Mouse (Mus musculus) embryonic facial prominence, embryonic 15.5 days (tissue): ENCODE measurements around the gene Sap30l. TPM values are rescaled to one million over a fixed set of nuclear protein-coding genes. Genes with fewer than 3 reads are reported as not detected.

Source experiments
- ATAC-seq: fragments of 200-750 bp; cut with Nextera tagmentation; 2 replicates; pipeline ENCODE4 v1.8.0; 2017; ENCODE audit warnings: low read depth, moderate TSS enrichment; ENCODE audit not compliant: insufficient number of reproducible peaks, low FRiP score, low TSS enrichment
- H3K27ac ChIP-seq: fragments of 300-500 bp; sonication (generic); replicated peaks from 2 replicates; pipeline ENCODE4 v1.5.1; 2015; ENCODE audit warnings: mild to moderate bottlenecking, inconsistent platforms
- H3K27me3 ChIP-seq: fragments of 300-500 bp; sonication (generic); 2 replicates; pipeline ENCODE4 v1.6.1; 2015; ENCODE audit warnings: inconsistent platforms
- H3K36me3 ChIP-seq: fragments of 300-500 bp; sonication (generic); 2 replicates; pipeline ENCODE4 v1.6.1; 2015; ENCODE audit warnings: mild to moderate bottlenecking, inconsistent platforms
- H3K4me1 ChIP-seq: fragments of 300-500 bp; sonication (generic); 2 replicates; pipeline ENCODE4 v1.6.1; 2015; ENCODE audit warnings: inconsistent platforms
- H3K4me2 ChIP-seq: fragments of 300-500 bp; sonication (generic); replicated peaks from 2 replicates; pipeline ENCODE4 v1.6.1; 2015; ENCODE audit warnings: mild to moderate bottlenecking, inconsistent platforms
- H3K4me3 ChIP-seq: fragments of 300-500 bp; sonication (generic); replicated peaks from 2 replicates; pipeline ENCODE4 v1.5.1; 2015; ENCODE audit warnings: mild to moderate bottlenecking, inconsistent platforms
- H3K9ac ChIP-seq: fragments of 300-500 bp; sonication (generic); 2 replicates; pipeline ENCODE4 v1.6.1; 2015; ENCODE audit warnings: inconsistent platforms
- H3K9me3 ChIP-seq: fragments of 300-500 bp; sonication (generic); replicated peaks from 2 replicates; pipeline ENCODE4 v1.6.1; 2016; ENCODE audit warnings: inconsistent platforms
- WGBS: fragments of 180-500 bp; shearing (Covaris S2); methylation state at CpG from one replicate; pipeline ENCODE4 v1.1.7; 2015; 5-methylcytosine and 5-hydroxymethylcytosine counted together
- polyA plus RNA-seq: library from polyadenylated mRNA; unstranded; fragments of >200 nt; fragmentation: Nextera tagmentation; extraction: Ambion mirVana; gene quantifications from 2 replicates; pipeline ENCODE4 v1.2.1, GENCODE M21; 2015

The Sap30l gene
- polyA plus RNA-seq, 1 experiment from 2014 or later: 14.0 TPM

DNA sequence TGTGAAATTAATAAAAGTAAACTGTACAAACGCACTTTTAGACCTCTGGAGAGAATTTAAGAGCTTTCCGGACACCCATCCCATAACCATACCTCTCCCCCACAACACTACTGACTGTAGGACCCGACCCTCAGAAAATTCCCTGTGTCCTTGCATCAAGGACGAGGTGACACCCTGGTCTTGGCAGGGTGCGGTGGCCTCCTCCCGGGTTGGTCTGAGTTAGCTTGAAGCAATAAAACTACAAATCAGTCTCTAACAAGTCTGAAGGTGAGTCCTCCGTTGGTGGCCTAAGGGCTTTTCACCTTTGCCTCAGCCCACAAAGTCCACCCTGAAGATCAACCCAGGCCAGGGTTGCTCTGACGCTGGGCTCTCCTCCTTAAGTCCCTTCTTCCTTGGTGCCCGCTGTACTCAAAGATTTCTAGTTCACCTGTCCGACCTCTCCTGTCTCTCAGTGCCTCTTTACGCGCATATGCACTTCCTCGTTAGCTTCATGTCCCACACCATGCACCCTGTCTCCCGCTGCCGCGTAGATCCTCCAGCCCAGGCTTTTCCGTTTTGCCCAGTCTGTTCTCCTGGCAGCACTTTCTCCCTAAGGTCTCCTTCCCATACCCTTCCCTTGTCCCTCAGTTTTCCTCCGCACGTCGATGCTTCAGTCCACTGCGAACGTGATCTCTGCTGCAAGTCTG is 1.0 kb upstream of the Sap30l start:
- Histone ChIP-seq H3K36me3 (no peaks in the 10 kb centered on the region), H3K9ac (peak overlapping the region; percentile 57), H3K4me3 (peak overlapping the region; percentile 92), H3K4me2 (peak overlapping the region; percentile 94), H3K27ac (peak overlapping the region; percentile 78), H3K27me3 (no peaks in the 10 kb centered on the region), H3K9me3 (no peaks in the 10 kb centered on the region), H3K4me1 (peaks cover 26% of the 10 kb centered on the region)
- ATAC-seq: no peak
- 14% methylated on average over 22 of the region's 22 CpGs for WGBS

DNA sequence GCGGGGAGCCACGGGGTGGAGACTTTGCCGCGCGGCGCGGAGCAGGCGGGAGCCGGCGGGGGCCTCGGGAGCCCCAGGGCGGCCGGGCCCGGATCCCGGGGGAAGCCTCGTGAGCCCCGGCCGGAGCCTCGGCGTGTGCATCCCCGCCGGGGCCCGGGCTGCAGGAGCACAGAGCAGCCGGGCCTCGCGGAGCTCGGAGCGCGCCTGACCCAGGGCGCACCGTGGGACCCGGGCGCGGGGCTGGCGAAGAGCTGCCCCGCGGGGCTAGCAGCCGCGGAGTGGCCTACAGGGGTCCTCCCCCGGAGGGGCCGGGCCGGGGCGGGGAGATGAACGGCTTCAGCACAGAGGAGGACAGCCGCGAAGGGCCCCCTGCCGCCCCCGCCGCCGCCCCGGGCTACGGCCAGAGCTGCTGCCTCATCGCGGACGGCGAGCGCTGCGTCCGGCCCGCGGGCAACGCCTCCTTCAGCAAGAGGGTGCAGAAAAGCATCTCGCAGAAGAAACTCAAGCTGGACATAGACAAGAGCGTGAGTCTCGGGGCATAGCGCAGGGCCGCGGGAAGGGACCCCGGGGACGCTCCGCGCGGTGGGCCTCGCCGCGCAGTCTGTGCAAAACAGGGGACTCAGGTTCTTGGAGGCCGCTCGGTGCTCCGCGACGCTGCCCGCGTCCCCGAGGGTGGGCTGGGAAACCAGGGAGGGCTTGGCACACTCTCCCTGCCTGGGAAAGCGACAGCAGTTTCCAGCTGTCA is 501 bp downstream of the Sap30l start:
- 0 out of 2 replicates have a peak, but pooled peaks cover 6% of the 10 kb centered on the region for H3K36me3 ChIP-seq
- H3K27me3 ChIP-seq: no peaks in the 10 kb centered on the region
- peak overlapping the region; percentile 68 for H3K27ac ChIP-seq
- peak overlapping the region; percentile 86 for H3K9ac ChIP-seq
- ATAC-seq: peak; percentile 66
- WGBS: under 1% methylated on average over 84 of the region's 85 CpGs
- H3K9me3 ChIP-seq: no peaks in the 10 kb centered on the region
- peaks cover 26% of the 10 kb centered on the region for H3K4me1 ChIP-seq
- peak overlapping the region; percentile 92 for H3K4me3 ChIP-seq
- peak overlapping the region; percentile 94 for H3K4me2 ChIP-seq

DNA sequence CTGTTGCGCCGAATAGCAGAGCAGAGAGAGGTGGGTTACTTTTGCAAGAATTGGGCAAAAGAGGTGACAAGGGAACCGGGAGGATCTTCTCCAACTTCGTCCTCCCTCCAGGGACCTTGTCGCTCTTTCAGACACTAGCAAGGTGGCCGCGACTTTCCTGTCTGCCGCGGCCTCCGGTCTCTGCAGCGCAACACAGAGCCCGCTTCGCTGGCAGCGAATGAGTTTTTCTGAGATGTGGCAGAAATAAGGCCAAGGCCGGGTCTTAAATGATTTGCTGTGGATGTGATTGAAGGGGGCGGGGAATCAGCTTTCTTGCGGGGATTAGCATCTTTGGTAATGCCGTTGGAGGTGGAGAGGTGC is 1.1 kb downstream of the Sap30l start:
- Histone ChIP-seq H3K9me3 (no peaks in the 10 kb centered on the region), H3K4me3 (peak overlapping the region; percentile 92), H3K9ac (peak overlapping the region; percentile 86), H3K27me3 (no peaks in the 10 kb centered on the region), H3K36me3 (peaks cover 8% of the 10 kb centered on the region; the same call in 1 of the 2 replicates), H3K27ac (peak overlapping the region; percentile 17), H3K4me1 (peaks cover 26% of the 10 kb centered on the region), H3K4me2 (peak overlapping the region; percentile 94)
- WGBS: under 1% methylated on average over 18 of the region's 18 CpGs
- ATAC-seq: no peak

DNA sequence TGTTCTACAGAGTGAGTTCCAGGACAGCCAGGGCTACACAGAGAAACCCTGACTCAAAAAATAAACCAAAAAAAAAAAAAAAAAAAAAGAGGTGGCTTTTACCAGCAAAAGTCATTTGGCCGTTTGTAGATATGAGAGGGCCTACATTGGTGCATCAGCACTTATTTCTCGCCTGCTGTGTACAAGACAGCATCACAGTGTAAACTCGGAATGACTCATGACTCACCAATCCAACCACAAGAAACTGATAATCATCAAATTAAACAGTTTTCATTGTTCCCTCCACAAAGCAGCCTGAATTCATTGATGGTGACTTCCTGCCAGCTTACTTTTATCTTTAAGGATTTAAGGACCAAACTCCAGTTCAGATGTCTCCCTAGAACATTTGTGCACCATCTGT is 3.6 kb downstream of the Sap30l start:
- H3K9me3 ChIP-seq: no peaks in the 10 kb centered on the region
- H3K9ac ChIP-seq: no peak overlapping the region
- no peak for ATAC-seq
- WGBS: 56% methylated on average over 3 of the region's 3 CpGs
- peaks cover 25% of the 10 kb centered on the region for H3K4me1 ChIP-seq
- H3K4me3 ChIP-seq: no peak overlapping the region
- H3K4me2 ChIP-seq: no peak overlapping the region
- H3K27ac ChIP-seq: no peak overlapping the region
- H3K27me3 ChIP-seq: no peaks in the 10 kb centered on the region
- H3K36me3 ChIP-seq: peaks cover 25% of the 10 kb centered on the region

DNA sequence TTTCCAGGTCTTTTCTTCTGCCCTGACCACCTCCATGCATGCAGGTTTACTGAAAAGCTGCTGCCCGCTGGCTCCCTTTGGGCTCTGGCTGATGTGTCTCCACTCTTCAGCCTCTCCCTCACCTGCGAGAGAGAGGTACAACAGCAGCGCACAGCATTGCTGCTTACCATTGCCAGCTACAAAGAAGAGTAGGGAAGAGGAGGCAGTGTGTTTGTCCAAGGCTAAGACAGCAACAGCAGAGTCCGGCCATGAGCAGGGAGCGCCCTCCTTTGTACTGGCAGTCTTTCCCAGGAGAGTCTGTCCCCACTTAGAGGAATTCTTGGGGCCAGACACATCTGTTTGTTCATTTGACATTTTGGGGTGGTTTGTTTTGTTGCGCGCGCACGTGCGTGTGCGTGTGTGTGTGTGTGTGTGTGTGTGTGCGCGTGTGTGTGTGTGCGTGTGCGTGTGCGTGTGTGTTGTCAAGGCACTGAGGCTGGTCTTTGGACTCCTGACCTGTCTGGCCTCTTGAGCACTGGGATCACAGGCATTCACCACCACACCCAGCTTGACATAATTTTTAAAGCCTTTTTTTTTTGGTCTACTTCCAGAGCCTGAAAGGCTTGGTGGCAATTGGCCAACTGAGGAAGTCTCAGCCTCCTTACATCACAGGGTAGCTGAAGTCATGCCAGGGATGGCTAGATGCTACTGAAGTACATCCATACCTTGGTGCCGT is 7.7 kb downstream of the Sap30l start:
- Histone ChIP-seq H3K36me3 (peaks cover 40% of the 10 kb centered on the region), H3K27me3 (no peaks in the 10 kb centered on the region)

DNA sequence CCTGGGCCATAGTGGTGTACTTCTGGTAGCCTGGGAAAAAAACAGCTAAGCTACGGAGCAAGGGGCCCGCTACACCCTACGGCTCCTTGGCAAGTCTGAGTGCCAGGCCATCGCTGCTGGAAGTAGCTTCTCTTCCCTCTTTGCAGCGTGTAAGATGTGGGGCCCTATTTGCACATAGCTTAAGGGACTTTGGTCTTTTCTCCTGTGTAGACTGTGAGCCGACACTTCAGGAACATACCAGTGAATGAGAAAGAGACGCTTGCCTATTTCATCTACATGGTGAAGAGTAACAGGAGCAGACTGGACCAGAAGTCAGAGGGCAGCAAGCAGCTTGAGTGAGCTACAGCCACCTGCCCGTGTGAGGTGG is 8.3 kb downstream of the Sap30l start:
- Histone ChIP-seq H3K9ac (no peak overlapping the region), H3K27me3 (no peaks in the 10 kb centered on the region), H3K4me1 (no peaks in the 10 kb centered on the region), H3K9me3 (no peaks in the 10 kb centered on the region), H3K4me2 (no peak overlapping the region), H3K4me3 (no peak overlapping the region), H3K27ac (no peak overlapping the region), H3K36me3 (peaks cover 40% of the 10 kb centered on the region)
- no peak for ATAC-seq
- 92% methylated on average over 8 of the region's 8 CpGs for WGBS

More for the DNA sequence above, 7.7 kb downstream of the Sap30l start:
- Histone ChIP-seq H3K9ac (no peak overlapping the region), H3K9me3 (no peaks in the 10 kb centered on the region), H3K4me3 (no peak overlapping the region), H3K27ac (no peak overlapping the region), H3K4me1 (no peaks in the 10 kb centered on the region), H3K4me2 (no peak overlapping the region)
- 90% methylated on average over 17 of the region's 17 CpGs for WGBS
- ATAC-seq: no peak

DNA sequence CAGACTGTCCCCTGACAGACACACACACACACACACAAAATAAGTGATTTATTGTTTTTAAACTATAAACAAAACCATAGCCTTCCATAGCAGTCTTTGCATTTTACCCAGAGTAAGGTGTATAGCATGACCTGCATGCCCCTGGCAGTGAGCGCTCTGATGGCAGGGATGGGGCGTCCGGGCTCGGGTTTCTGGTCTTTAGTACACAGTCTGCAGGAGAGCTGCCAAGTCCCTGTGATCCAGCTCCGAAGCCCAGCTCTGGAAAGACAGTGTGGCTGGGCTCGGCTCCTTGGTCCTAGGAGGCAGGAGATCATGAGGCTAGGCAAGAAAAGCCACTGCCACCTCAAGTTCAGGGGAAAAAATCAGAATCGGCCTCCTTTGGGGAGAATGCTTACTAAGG is 9.6 kb downstream of the Sap30l start:
- Histone ChIP-seq H3K27ac (no peak overlapping the region), H3K4me1 (no peaks in the 10 kb centered on the region), H3K36me3 (peaks cover 37% of the 10 kb centered on the region), H3K27me3 (no peaks in the 10 kb centered on the region), H3K4me2 (no peak overlapping the region), H3K4me3 (no peak overlapping the region), H3K9me3 (no peaks in the 10 kb centered on the region), H3K9ac (no peak overlapping the region)
- no peak for ATAC-seq
- WGBS: 78% methylated on average over 7 of the region's 7 CpGs

DNA sequence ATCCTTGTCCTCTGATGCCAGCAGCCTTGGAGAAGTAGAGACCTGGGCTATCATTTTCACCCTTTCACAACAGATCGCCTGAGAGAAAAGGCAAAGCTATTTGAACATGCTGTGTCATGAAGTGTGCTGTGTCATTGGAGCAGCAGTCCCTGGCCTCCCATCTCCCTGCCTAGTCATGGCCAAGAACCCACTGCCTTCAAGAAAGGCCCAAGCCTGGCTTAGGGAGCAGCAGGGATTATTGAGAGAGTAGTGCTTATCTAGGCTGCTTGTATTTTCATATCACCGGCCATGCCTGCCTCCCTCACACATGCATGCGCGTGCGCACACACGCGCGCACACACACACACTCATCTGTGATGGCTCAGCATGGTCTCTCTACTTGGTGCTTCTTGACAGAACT is 10.8 kb downstream of the Sap30l start:
- H3K27ac ChIP-seq: no peak overlapping the region
- H3K27me3 ChIP-seq: no peaks in the 10 kb centered on the region
- 93% methylated on average over 8 of the region's 8 CpGs for WGBS
- H3K4me2 ChIP-seq: no peak overlapping the region
- no peak for ATAC-seq
- H3K9ac ChIP-seq: no peak overlapping the region
- H3K9me3 ChIP-seq: no peaks in the 10 kb centered on the region
- H3K36me3 ChIP-seq: peaks cover 34% of the 10 kb centered on the region
- no peaks in the 10 kb centered on the region for H3K4me1 ChIP-seq
- no peak overlapping the region for H3K4me3 ChIP-seq

DNA sequence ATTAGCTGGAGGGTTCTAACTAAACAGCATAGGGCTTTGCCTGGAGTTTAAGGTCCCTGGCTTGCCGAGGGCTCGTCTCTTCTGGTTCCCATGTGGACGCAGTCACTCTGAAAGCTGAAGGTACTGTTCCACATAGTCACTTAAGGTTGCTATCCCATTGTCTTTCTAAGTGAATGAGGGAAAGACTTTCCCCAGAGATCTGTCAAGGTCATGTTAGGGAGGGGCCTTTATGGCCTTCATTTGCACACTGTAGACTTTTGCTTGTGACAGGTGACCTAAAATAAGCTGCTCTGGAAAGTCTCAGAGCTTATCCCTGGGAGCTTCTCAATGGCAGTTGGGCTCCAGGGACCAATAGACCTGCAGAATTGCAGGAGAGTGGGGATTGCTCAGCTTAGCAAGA is 12.2 kb downstream of the Sap30l start:
- Histone ChIP-seq H3K4me1 (no peaks in the 10 kb centered on the region), H3K9me3 (no peaks in the 10 kb centered on the region)
- 88% methylated on average over 3 of the region's 3 CpGs for WGBS

DNA sequence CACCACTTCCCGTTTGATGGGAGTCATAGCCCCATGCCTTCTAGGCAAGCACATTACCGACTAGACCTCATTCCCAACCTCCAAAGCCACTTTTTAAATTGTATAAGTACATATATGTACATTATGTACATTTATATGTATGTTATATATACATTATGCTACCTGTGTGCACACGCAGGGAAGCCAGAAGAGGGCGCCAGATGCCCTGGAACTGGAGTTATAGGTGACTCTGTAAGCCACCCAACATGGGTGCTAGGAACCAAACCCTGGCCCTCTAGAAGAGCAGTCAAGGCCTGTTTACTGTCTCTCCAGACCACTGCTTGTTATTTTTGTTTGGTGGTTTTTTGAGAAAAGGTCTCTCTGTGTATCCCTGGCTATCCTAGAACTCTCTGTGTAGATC is 16.8 kb downstream of the Sap30l start:
- Histone ChIP-seq H3K27me3 (no peaks in the 10 kb centered on the region), H3K36me3 (no peaks in the 10 kb centered on the region), H3K27ac (no peak overlapping the region), H3K4me3 (no peak overlapping the region), H3K9me3 (no peaks in the 10 kb centered on the region), H3K4me2 (no peak overlapping the region), H3K9ac (no peak overlapping the region), H3K4me1 (no peaks in the 10 kb centered on the region)
- WGBS: 81% methylated on average over 4 of the region's 4 CpGs
- no peak for ATAC-seq

More for the DNA sequence above, 12.2 kb downstream of the Sap30l start:
- no peak overlapping the region for H3K27ac ChIP-seq
- no peak overlapping the region for H3K9ac ChIP-seq
- no peaks in the 10 kb centered on the region for H3K27me3 ChIP-seq
- no peak overlapping the region for H3K4me2 ChIP-seq
- no peak overlapping the region for H3K4me3 ChIP-seq
- H3K36me3 ChIP-seq: peaks cover 26% of the 10 kb centered on the region
- no peak for ATAC-seq

DNA sequence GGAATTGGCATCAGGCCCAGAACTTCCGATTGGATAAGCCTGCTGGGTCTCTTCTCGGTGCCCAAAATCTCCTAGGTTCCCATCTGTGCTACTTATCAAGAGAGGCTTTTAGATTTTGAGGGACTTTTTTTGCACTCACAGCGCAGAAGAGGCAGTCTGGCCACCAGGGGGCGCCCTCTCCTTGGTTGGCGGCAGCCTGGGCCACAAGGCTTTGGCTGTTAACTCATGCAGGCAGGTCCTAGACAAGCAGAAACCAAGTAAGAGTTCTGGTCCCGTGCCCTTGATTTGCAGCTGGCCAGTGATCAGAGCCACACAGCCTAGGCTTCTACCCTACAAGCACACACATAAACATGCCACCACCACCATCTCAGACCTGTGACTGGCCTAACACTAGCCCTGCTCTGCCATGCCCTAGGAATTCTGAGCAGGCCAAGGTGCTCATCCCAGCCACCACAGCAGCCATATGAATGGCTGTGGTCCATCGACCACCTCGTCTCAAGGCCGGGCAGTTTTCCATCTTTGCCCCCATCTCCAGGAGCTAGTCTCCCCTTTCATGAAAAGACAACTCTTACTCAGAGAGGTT is 18.7 kb downstream of the Sap30l start:
- Histone ChIP-seq H3K27me3 (peaks cover 6% of the 10 kb centered on the region), H3K9me3 (no peaks in the 10 kb centered on the region), H3K36me3 (no peaks in the 10 kb centered on the region), H3K4me3 (no peak overlapping the region), H3K4me2 (no peak overlapping the region), H3K27ac (no peak overlapping the region), H3K4me1 (no peaks in the 10 kb centered on the region), H3K9ac (no peak overlapping the region)
- peak; percentile 29; the same call in 1 of the 2 replicates for ATAC-seq
- 30% methylated on average over 9 of the region's 9 CpGs for WGBS
